Mouse (Mus musculus) right cerebral cortex, postnatal 4 days (tissue): ENCODE results near the gene Camta1.
"Not testable (repeated sequence)": the region's sequence is repeated elsewhere in the genome, so short reads cannot be mapped to it uniquely, and the experiment has no call there.

Experiments used
- DNase-seq: peaks from one replicate; pipeline ENCODE4 v3.0.0-alpha.2; 2022

Gene Camta1

DNA sequence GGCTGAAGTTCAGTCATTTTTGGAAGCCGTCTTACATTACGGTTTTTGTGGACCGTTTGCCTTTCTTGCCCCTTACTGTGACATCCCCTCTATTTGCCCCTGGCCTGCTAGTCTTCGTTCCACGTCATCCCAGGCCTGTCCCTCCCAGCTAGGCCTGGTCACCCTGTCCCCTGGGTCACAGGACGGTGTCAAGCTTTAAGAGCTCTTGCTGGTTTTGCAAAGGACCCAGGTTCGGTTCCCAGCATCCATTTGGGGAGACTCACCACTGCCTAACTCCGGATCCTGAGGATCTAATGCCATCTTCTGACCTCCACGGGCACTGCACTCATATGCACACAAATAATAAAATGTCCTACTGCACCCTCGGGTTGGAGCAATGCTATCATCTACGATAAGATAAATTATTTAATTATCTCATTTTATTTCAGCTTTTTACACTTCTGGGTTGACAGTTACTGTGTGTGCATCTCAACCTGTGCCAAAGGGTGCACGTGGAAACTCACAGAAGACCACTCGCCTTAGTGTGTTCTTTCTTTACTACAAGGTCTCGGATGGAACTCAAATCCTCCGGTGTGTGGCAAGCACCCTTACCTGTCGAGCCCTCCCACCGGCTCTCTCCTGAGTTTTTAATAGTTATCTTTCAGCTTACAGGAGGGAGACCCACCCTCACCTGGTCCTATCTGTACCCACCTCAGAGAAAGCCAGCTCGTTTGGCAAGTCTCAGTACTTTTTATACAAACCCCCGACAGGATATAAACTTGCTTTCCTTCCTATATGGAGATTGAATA lies 951.3 kb downstream of the Camta1 start:
- no peak for DNase-seq

DNA sequence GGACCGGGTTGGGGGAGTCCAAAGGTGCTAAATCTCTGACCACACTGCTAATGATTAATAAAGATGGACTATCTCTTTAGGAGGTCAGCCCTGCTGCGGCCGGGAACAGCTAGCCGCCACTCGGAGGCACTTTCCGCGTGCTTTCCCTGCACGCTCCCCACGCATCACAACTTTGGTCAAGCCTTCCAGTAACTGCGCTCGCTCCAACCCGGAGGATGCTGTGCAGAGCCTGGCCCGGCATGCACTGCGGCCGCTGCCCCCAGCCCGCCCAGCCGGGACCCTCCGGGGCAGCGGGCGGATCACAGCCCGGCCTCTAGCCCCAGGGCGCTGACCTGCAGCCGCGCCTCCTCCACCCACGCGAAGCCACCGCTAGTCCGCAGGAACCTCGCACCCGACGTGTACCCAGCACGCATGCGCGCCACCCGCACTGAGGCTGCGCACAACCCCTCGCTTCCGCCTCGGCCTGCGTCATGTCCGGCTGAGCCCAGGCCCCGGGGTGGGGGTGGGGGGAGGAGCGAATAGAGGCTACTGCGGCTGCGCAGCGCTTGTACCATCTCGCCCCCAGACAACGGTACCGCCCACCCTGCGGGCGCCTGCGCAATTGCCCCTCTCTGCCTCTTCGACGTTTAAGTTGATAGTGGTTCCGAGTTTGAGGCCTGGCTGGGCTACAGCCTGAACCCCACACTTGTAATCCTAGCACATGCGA lies 952.1 kb downstream of the Camta1 start:
- DNase-seq: peak; percentile 100

DNA sequence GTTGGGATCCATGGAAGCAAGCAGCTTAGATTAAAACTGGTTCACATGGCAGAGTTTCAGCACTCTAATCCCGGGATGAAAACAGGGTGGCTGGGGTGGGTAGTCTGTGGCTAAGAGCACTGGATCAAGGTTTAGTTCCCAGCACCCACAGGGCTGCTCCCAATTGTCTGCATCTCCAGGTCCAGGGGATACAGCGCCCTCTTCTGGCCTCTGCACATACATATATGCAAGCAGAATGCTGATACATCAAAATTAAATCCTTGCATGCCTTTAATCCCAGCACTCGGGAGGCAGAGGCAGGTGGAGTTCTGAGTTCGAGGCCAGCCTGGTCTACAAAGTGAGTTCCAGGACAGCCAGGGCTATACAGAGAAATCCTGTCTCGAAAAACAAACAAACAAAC lies 953.2 kb downstream of the Camta1 start:
- DNase-seq: peak; percentile 30

DNA sequence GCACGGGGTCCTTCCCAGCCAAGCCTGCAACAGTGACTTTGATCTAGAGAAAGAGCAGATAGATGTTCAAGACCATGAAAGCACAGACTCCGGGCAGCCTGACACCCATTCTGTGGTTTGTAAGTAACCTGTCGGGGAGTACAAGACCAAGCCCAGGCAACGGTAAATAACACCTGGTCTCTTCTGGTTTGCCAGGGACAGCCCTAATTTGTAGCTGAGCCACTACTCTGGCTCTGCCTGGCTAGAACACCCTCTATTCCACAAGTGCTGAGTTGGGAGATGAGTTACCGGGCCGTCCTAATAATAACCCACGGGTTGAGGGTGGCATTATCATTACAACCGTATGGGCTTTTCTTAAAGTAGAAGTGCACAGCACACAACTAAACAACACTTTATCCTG lies 954.6 kb downstream of the Camta1 start:
- no peak for DNase-seq

DNA sequence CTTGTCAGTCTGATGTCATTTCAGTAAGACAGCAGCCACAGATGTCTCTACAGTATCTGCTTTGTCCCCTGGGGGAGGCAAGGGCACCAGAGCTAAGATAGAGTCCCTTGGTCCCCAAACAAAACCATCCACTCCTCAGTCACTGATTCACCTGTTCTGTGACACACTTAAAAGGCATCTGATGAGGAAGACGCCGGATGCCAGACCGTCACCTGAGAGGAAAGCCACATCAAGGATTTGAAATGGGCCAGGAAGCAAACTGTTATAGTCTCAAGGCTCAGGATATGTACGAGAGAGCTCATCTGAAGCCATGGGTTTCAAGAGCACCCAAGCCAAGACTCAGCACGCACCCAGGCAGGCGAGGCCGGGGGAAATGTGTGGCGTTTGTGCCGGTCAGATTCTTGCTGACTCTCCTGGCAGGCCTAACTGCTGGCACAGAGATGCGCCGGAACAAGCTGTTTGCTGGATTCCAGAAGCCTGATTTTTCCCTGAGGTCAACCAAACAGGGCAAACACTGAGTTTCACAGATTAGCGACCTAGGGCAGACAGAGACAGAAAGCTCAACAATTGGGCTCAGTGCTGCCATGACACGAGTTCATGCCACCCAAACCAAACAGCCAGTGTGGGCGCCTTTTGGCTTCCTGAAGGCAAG lies 958.5 kb downstream of the Camta1 start:
- no peak for DNase-seq

DNA sequence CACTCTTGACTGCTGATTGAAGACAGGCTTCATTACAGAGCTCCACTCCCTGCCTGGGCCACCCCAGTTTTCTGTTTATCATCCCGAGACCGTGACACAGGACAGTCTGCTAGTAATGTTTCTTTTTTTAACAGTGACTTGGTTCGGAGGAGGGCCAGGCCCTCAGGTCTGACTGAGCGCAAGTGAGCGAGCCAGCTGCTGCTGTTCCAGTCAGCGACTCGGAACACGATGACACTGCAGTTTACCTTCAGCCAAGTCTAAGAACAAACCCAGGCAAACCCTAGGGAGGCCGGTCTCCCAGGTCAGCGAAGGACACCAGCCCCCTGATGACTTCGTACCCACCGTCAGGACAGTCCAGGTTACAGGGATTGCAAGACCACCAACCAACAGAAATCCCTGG lies 959.6 kb downstream of the Camta1 start:
- DNase-seq: no peak

DNA sequence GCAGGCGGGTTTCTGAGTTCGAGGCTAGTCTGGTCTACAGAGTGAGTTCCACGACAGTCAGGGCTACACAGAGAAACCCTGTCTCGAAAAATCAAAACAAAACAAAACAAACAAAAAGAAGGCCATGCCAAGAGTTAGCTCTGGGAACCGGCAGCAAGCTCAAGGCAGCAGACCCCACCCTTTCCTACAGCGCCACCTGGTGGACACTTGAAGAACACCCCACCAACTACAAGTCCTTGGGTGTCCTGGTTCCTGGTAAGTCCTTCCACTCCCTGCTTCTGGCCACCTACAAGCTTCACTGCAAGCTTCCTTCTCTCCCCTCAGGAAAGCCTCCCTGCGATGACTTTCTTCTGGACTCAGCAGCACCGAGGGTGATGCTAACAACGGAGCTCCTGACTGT lies 960.0 kb downstream of the Camta1 start:
- peak; percentile 78 for DNase-seq

DNA sequence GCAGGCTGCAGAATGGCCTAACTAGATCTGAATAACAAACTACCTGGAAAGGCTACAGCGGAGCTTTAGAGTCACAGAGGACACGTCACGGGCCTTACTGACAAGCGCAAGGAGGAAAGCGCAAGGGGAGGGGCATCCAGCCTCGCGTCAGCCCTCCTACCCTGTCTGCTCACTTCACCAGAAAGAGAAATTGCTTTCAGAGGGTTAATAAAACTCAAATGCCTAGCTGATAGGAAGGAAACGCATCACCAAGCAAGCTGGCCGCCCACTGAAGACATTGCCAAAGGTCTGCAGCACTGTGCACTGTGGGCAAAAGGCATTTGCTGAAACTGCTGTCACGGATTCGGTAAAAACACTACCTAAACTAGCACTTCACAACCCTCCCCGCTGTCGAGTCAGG lies 961.2 kb downstream of the Camta1 start:
- no peak for DNase-seq

DNA sequence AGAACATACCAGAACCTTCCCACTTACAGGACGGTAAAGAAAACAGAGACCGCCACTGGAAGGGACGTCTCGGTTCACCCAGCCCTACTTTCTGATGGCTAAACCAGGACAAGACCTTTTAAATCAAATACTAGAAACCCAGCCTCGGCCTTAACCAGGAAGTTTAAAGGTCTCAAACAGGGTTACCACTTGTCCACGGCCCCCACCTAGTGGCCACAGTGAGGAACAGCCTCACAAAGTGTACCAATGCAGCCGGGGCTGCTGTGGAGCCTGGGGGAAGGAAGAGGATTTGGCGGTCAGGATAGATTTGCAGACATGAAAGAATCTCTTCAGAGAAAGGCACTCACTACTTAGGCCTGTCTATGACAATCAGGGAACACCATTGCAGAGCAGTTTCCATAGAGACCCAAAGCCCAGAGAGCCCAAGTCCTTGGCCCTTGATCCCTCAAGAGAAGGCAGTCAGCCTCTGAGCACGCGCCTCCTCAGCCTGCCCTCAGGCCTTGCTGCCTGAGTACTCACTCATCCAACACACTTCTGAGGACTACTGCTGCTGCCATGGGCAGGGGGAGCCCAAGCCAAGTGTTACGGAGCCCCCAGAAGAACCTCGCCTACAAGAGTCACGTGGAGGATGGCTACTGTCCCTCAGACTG lies 962.8 kb downstream of the Camta1 start:
- DNase-seq: peak; percentile 62

DNA sequence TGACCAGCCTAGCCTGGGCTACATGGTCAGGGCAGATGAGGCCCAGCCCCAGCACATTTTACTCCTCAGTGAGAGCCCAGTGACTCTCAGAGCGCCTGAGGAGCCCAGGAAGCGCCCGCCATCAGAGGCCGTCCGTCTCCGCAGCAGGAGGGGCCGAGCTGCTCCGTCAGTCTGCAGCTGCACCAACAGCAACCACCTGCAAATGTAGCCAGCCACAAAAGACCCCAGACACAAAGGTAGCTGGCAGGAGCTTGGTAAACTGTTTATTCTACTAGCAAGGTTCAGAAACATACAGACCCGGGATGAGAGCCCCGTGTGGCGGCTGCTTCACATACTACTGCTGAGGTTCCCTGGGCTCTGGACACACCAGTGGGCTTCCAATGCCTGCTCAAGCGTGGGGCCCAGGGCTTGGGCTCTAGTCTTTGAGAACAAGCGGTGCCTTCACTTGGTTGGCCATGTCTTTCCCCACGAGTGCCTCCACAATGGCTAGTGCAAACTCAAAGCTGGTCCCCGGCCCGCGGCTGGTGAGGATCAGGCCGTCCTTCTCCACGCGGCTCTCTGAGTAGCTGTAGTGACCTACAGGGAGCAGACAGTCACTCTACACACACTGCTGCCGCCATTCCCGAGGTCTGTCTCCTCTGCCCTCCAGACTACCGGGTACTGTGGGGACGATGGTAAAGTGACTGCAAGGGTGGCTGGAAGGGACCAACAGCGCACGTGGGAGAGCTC lies 964.6 kb downstream of the Camta1 start:
- DNase-seq: no peak

DNA sequence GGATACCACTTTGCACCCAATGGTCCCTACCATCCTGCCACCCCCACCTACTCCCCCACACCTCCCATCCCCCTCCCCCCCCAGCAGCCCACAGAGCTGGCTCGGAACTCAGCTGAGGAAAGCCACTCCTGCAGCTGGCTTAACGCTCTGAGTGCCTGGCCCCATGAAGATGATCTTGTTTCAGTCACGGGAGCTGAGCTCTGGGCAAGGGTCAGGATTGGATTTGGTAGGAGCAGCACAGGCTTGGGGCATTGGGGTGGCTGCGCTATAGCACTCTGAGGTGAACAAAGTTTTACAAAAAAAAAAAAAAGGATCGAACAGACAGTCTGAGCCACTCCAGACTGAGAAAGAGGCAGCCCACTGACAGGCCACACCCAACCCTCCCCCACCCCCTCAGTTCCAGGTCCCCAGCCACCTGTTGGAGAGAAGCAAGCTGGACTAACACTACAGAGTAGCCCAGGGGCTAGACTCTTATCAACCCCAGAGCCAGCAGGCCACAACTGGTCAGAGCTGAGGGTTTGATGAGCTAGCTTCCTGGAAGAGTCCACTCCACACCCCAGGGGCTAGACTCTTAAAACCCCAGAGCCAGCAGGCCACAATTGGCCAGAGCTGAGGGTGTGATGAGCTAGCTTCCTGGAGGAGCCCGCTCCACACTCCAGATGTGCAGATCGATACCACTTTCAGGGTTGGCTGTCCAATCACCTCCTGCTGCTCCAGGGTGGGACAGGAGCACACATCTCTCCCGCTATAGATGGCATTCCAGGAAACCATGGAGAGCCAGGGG lies 966.8 kb downstream of the Camta1 start:
- DNase-seq: no peak

DNA sequence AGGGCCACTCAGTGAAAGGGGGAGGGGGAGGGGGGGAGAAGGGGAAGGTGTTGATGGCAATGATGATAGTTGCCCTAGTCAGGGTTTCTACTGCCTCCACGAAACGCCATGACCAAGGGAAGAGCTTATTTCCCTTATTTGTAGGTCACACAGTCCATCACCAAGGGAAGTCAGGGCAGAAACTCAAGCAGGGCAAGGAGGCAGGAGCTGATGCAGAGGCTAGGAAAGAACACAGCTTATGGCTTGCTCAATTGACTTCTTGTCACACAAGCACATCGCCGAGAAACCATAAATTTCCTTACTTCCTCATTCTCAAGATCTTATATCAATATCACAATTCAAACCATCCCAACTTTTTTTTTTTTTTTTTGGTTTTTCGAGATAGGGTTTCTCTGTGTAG lies 970.4 kb downstream of the Camta1 start:
- DNase-seq: no peak

DNA sequence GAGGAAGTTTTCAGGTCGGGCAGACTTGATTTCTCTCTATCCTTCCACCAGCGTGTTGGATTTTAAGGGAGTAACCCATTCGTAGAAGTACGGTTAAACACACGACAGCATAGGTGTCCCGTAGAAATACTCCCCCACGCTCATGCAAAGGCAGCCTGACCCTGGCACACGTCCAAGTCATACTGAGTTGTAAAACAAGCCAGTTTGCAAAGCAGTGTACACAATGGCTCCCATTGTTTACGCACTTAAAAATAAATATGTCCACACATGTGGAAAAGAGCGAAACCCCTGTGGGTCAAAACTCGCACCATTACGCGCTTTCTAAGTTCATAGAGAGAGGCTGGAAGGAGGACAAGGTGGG lies 971.7 kb downstream of the Camta1 start:
- no peak for DNase-seq

DNA sequence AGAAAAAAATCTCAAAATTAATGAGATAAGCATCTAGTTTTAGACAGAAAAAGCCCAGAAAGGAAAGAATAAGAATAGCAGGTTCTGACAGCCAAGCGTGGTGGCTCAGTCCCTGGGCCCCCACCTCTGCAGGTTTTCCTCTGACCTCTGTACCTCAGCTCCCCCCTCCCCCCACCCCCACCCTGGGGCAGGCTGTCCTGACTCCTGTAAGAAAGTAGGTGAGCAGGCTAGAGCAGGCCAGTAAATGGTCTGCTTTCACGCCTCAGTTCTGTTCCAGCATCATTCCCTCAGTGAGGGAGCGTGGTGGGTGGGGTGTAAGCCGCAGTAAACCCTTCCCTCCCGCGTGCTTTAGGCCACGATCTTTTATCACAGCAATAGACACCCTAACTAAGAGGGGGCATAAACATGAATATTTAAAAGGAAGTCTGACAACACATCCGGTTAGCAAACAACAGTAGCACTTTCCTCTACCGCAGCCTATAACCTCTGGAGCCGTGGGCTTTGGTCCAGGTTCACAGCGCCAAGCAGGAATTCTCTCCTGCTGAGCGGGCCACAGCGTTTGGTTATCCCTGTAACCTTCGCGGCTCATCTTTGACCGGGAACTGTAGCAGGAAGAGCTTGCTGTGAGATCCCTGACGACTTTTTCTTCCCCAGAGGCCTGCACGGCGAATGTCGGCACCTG lies 972.3 kb downstream of the Camta1 start:
- DNase-seq: no peak

DNA sequence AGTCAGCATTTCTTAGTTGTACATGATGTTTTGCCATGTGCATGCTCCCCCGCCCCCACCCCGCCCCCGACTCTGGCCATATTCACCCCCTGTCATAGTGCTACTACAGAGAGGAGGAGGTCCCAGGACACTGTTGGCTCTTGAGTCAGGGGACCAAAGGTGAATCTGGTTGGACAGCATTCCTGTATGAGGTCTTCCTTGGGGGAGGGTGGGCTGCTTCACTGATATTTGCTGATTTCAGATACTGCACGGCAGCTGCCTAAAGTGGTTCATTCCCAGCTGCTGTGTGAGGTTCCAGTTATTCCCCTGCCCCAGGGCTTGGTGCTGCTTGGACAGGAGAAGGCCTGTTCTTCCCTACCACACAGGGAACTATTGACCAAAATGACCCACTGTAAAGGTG lies 973.2 kb downstream of the Camta1 start:
- no peak for DNase-seq

DNA sequence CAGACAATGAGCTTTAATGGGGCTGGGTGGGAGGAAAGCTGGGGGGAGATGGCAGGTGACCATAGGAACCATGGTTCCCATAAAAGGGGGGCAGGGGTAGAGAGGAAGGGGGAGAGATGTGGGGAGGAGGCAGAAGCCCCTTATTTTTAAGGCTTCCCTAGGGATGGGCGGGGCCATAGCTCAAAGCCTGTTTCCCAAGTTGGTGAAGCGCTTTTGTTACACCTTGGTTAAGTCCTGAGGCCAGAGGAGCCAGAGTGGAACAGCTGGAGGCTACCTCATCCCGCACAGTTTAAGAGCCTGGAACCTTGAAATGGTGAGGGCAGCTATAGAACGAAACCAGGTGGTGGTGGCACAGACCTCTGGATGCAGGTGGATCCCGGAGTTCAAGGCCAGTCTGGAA lies 973.8 kb downstream of the Camta1 start:
- DNase-seq: no peak

DNA sequence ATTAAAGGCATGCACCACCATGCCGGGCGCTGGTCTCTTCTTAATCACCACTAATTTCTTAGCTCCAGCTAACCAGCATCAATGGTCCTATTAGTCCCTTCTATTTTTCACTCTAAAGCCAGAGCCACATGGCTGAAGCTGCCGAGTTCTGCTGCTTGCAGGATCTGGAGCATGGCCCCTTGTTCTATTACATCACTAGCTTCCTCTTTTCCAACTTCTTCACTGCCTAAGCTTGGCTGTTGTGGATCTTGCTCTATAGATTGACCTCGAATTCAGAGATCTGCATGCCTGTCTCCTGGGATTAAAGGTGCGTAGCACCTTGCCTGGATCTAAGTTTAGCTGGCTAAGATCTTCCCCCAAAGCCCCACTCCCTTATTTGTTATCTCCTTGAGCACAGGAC lies 979.0 kb downstream of the Camta1 start:
- DNase-seq: no peak

DNA sequence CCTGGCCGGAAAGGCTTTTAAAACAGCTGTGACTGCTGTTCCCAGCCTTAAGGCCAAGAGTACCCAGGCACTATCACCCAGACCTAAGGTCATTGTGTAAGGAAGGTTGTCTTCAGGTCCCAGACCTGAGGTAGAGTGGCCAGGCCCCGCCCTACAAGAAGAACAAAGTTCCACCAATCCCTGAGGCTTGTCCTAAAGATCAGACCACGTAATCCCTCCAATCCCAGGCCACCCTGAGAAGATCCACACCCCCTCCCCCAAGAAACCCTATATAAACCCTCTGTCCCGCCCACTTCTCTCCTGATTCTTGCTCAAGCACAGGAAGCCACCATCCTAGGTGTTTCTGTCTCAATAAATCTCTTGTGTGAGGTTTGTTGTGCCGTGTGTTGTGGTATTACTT lies 981.3 kb downstream of the Camta1 start:
- DNase-seq: no peak

DNA sequence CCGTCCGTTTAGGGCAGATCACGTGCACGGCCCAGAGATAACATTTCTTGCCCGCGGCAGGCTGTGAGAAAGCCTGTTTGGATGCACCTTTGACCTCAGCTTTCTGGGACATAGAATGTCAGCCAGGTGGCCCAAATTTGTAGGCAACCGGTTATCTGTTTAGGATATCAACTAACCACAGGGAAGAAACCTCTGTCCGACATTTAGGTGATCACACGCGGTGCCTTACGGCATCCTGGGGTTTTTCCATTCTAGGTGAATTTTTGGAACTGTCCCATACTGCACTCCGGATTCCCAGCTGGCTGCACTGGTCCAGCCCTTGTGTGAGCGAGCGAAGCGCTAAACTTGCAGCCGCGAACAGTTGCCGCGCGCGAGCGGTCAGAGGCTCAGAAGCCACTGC lies 982.0 kb downstream of the Camta1 start:
- DNase-seq: no peak

DNA sequence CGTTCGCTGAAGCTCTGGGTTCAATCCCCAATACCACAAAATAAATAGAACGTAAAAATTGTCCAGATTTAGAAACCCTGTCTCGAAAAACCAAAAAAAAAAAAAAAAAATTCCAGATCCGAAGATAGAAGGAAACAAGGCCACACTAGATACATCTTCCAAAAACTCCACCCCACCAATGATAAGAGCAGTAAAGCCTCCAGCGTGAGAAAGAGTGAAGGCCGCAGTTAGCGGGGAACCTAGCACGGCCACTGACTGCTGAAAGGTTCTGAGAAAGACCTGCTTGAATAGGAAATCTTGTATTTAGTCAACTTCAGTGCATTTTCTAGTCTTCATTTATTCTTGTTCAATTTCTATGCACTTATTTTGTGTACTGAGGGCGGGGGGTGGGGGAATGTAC lies 986.3 kb downstream of the Camta1 start:
- no peak for DNase-seq

DNA sequence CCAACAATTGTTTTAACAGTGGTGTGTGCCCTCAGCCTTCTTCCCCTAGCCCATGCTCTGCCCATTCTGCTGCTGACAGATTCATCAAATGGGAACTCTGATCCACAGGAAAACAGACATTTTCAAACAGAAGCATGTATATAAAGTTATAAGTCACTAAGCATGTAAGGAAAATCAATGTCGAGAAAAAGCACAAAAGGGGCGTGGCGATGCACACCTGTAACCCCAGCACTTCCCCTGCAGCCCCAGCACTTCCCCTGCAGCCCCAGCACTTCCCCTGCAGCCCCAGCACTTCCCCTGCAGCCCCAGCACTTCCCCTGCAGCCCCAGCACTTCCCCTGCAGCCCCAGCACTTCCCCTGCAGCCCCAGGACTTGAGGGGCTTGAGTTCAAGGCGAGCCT lies 987.3 kb downstream of the Camta1 start:
- not testable (repeated sequence) for DNase-seq

DNA sequence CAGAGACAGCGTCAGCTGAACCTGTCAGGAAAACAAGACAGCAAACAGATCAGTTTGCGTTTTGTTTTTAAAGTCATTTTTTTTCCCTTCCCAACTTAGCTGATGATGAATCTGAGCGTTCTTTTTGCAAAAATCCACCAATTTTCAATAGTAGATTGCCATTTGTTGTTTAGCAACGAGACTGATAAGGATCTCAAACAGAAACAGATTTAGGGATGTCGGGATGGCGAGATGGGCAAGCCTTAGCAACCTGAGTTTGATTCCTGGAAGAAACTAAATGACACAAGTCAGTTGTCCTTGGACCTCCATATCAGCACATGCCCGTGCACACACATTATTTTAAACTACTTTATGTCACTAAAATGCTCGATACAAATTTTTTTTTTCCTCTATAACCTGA lies 989.0 kb downstream of the Camta1 start:
- no peak for DNase-seq
